Mouse (Mus musculus): ENCODE data around the gene Slc15a4.

The Slc15a4 gene

GRCm38 (mm10) chr5:127632167-127633145, at the start of gene Slc15a4, which contains the start of gene Glt1d1:
TSS of gene Slc15a4 (minus strand) at chr5:127632897.
TSS of gene Glt1d1 (plus strand) at chr5:127632262.
- DNase-seq = no peak

GRCm38 (mm10) chr5:127678501-127678900, 45.8 kb upstream of the Slc15a4 start:
- DNase-seq = no peak

GRCm38 (mm10) chr5:127677561-127677960, 44.9 kb upstream of the Slc15a4 start:
- DNase-seq = no peak

- DNase-seq = no peak
Observed at GRCm38 (mm10) chr5:127673913-127674312, 41.2 kb upstream of the Slc15a4 start.

GRCm38 (mm10) chr5:127660979-127661378, 28.3 kb upstream of the Slc15a4 start:
- DNase-seq = no peak

- no peak for DNase-seq
Observed at GRCm38 (mm10) chr5:127660267-127660666, 27.6 kb upstream of the Slc15a4 start.

GRCm38 (mm10) chr5:127659312-127659711, 26.6 kb upstream of the Slc15a4 start:
- DNase-seq = no peak

- DNase-seq = no peak
Observed at GRCm38 (mm10) chr5:127658257-127658656, 25.6 kb upstream of the Slc15a4 start.

- peak in 1 of 2 experiments; percentile 9 for DNase-seq
Observed at GRCm38 (mm10) chr5:127649077-127649476, 16.4 kb upstream of the Slc15a4 start.

- no peak for DNase-seq
Observed at GRCm38 (mm10) chr5:127648046-127648445, 15.3 kb upstream of the Slc15a4 start.

GRCm38 (mm10) chr5:127641185-127641958, 8.7 kb upstream of the Slc15a4 start:
- DNase-seq = no peak

GRCm38 (mm10) chr5:127640359-127640758, 7.7 kb upstream of the Slc15a4 start:
- no peak for DNase-seq

GRCm38 (mm10) chr5:127639635-127640034, 6.9 kb upstream of the Slc15a4 start:
- no peak for DNase-seq

- no peak for DNase-seq
Observed at GRCm38 (mm10) chr5:127639067-127639605, 6.4 kb upstream of the Slc15a4 start.

GRCm38 (mm10) chr5:127638177-127638576, 5.5 kb upstream of the Slc15a4 start:
- no peak for DNase-seq

GRCm38 (mm10) chr5:127637622-127638021, 4.9 kb upstream of the Slc15a4 start:
- DNase-seq = no peak

GRCm38 (mm10) chr5:127633666-127634065, 969 bp upstream of the Slc15a4 start:
- no peak for DNase-seq

GRCm38 (mm10) chr5:127633188-127633587, 491 bp upstream of the Slc15a4 start:
- DNase-seq = no peak

- DNase-seq = no peak
Observed at GRCm38 (mm10) chr5:127631671-127632070, 1.0 kb downstream of the Slc15a4 start.

- DNase-seq = no peak
Observed at GRCm38 (mm10) chr5:127627242-127627641, 5.5 kb downstream of the Slc15a4 start.

- DNase-seq = no peak
Observed at GRCm38 (mm10) chr5:127624427-127625213, 8.1 kb downstream of the Slc15a4 start.

GRCm38 (mm10) chr5:127621108-127621507, 11.6 kb downstream of the Slc15a4 start:
- DNase-seq = no peak

Data from thymus, postnatal 36 days (tissue).